Mouse (Mus musculus): ENCODE measurements at regions not wholly inside any gene's neighbourhood (a gene's known extent, or its start where the extent isn't known, plus 50 kb on each side); places are given as distances from the start of the nearest gene placed in this dataset.

DNA sequence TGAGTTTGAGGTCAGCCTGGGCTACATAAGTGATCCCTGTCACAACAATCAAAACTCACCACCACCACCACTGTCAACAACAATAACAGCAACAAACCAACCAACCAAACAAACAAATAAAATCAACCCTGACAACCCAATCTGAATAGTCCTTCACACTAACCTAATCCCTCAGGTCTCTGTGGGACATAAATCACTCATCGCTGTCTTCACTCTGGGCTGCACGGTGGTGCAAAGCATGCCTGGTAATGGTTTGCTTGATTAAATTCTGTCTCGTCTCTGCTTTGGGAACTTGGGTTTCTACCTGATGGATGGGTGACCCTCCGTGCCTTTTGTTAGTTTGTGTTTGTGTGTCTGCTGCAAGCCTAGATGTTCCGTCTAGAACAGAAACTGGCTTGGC lies 100.6 kb downstream of the Slc17a6 start:
- WGBS = 81% methylated on average over 5 of the region's 5 CpGs
- no peaks in the 10 kb centered on the region for H3K36me3 ChIP-seq (ENCODE audit: insufficient read depth)
- ATAC-seq (no peak), DNase-seq (no peak)
- H3K4me1 ChIP-seq (ENCODE audit: insufficient read depth) = no peaks in the 10 kb centered on the region
- H3K4me2 ChIP-seq (ENCODE audit: low read depth) = no peak overlapping the region
- H3K27me3 ChIP-seq (ENCODE audit: insufficient read depth, low read length) = no peaks in the 10 kb centered on the region
- H3K9me3 ChIP-seq (ENCODE audit: low read length) = no peaks in the 10 kb centered on the region
- no peak overlapping the region for H3K27ac ChIP-seq (ENCODE audit: low read depth, low read length)
- H3K9ac ChIP-seq = no peak overlapping the region
- no peak overlapping the region for H3K4me3 ChIP-seq (ENCODE audit: low read depth, low read length)
- no peak for TF ChIP-seq CTCF (IDR thresholded peaks at IDR 0.05; ENCODE audit: low read depth)

GRCm38 (mm10) chr7:51723955-51724354 lies 102.1 kb downstream of the Slc17a6 start:
- ATAC-seq (no peak), DNase-seq (no peak)
- Histone ChIP-seq H3K9ac (no peak overlapping the region), H3K4me3 (ENCODE audit: low read depth, low read length) (no peak overlapping the region), H3K4me2 (ENCODE audit: low read depth) (no peak overlapping the region), H3K36me3 (ENCODE audit: insufficient read depth) (no peaks in the 10 kb centered on the region), H3K27ac (ENCODE audit: low read depth, low read length) (no peak overlapping the region), H3K9me3 (ENCODE audit: low read length) (no peaks in the 10 kb centered on the region), H3K4me1 (ENCODE audit: insufficient read depth) (no peaks in the 10 kb centered on the region), H3K27me3 (ENCODE audit: insufficient read depth, low read length) (no peaks in the 10 kb centered on the region)
- no peak for TF ChIP-seq CTCF (IDR thresholded peaks at IDR 0.05; ENCODE audit: low read depth)
- 82% methylated on average over 5 of the region's 5 CpGs for WGBS

GRCm38 (mm10) chr7:51736285-51736684 lies 114.5 kb downstream of the Slc17a6 start:
- no peak overlapping the region for H3K4me3 ChIP-seq (ENCODE audit: low read depth, low read length)
- TF ChIP-seq CTCF (IDR thresholded peaks at IDR 0.05; ENCODE audit: low read depth) = no peak
- no peak overlapping the region for H3K4me2 ChIP-seq (ENCODE audit: low read depth)
- H3K9ac ChIP-seq = no peak overlapping the region
- no peaks in the 10 kb centered on the region for H3K9me3 ChIP-seq (ENCODE audit: low read length)
- 50% methylated on average over 2 of the region's 2 CpGs for WGBS
- no peak for DNase-seq
- H3K27ac ChIP-seq (ENCODE audit: low read depth, low read length) = no peak overlapping the region
- H3K36me3 ChIP-seq (ENCODE audit: insufficient read depth) = no peaks in the 10 kb centered on the region
- H3K4me1 ChIP-seq (ENCODE audit: insufficient read depth) = no peaks in the 10 kb centered on the region
- no peak for ATAC-seq
- no peaks in the 10 kb centered on the region for H3K27me3 ChIP-seq (ENCODE audit: insufficient read depth, low read length)

DNA sequence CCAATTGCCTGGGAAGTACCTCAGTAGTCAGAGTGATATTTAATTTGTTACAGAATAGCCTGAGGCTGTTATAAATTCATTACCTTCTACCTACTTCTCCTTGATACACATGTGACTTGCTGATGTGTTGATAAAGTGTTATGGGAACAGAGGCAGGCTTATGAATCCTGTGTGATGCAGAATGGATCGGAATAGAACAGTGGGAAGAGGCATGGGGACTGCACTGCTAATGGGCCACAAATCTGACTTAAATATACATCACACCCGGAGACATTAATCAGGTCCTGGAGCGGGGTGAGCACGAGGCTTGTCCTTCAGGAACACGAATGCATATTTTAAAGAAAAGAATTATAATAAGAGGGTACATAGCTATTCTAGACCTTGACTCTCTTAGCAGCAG lies 117.8 kb downstream of the Slc17a6 start:
- Histone ChIP-seq H3K9ac (no peak overlapping the region), H3K4me2 (ENCODE audit: low read depth) (no peak overlapping the region), H3K9me3 (ENCODE audit: low read length) (no peaks in the 10 kb centered on the region), H3K36me3 (ENCODE audit: insufficient read depth) (no peaks in the 10 kb centered on the region), H3K27me3 (ENCODE audit: insufficient read depth, low read length) (no peaks in the 10 kb centered on the region), H3K4me1 (ENCODE audit: insufficient read depth) (no peaks in the 10 kb centered on the region), H3K27ac (ENCODE audit: low read depth, low read length) (no peak overlapping the region), H3K4me3 (ENCODE audit: low read depth, low read length) (no peak overlapping the region)
- DNase-seq (no peak), ATAC-seq (no peak)
- 61% methylated on average over 5 of the region's 5 CpGs for WGBS
- TF ChIP-seq CTCF (IDR thresholded peaks at IDR 0.05; ENCODE audit: low read depth) = no peak

DNA sequence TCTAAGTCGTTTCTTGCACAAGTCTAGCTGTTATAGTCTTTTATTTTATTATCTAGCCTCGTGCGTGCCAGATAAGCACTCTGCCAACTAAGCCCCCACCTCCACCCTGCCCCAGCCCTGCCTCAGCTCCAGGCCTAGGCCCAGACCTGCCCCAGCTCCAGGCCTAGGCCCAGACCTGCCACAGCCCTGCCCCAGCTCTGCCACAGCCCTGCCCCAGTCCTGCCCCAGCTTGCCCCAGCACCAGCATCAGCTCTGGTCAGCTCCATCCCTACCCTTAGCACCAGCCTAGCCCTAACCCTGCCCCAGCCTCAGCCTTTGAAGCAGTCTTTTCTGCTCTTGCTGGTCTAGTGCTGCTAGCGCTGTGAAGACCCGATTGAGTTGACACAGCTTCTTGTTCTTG lies 119.1 kb downstream of the Slc17a6 start:
- H3K9me3 ChIP-seq (ENCODE audit: low read length) = no peaks in the 10 kb centered on the region
- ATAC-seq = no peak
- no peaks in the 10 kb centered on the region for H3K36me3 ChIP-seq (ENCODE audit: insufficient read depth)
- H3K27me3 ChIP-seq (ENCODE audit: insufficient read depth, low read length) = no peaks in the 10 kb centered on the region
- no peak overlapping the region for H3K4me3 ChIP-seq (ENCODE audit: low read depth, low read length)
- no peaks in the 10 kb centered on the region for H3K4me1 ChIP-seq (ENCODE audit: insufficient read depth)
- TF ChIP-seq CTCF (IDR thresholded peaks at IDR 0.05; ENCODE audit: low read depth) = no peak
- H3K27ac ChIP-seq (ENCODE audit: low read depth, low read length) = no peak overlapping the region
- H3K4me2 ChIP-seq (ENCODE audit: low read depth) = no peak overlapping the region
- H3K9ac ChIP-seq = no peak overlapping the region
- no peak for DNase-seq
- WGBS = 83% methylated on average over 5 of the region's 5 CpGs

GRCm38 (mm10) chr7:51742720-51743119 lies 119.1 kb upstream of the Gas2 start:
- no peaks in the 10 kb centered on the region for H3K4me1 ChIP-seq (ENCODE audit: insufficient read depth)
- TF ChIP-seq CTCF (IDR thresholded peaks at IDR 0.05; ENCODE audit: low read depth) = no peak
- no peak overlapping the region for H3K27ac ChIP-seq (ENCODE audit: low read depth, low read length)
- DNase-seq (no peak), ATAC-seq (no peak)
- H3K4me3 ChIP-seq (ENCODE audit: low read depth, low read length) = no peak overlapping the region
- no peak overlapping the region for H3K9ac ChIP-seq
- no peak overlapping the region for H3K4me2 ChIP-seq (ENCODE audit: low read depth)
- H3K27me3 ChIP-seq (ENCODE audit: insufficient read depth, low read length) = no peaks in the 10 kb centered on the region
- 68% methylated on average over 2 of the region's 2 CpGs for WGBS
- no peaks in the 10 kb centered on the region for H3K36me3 ChIP-seq (ENCODE audit: insufficient read depth)
- no peaks in the 10 kb centered on the region for H3K9me3 ChIP-seq (ENCODE audit: low read length)

GRCm38 (mm10) chr7:51745598-51745997 lies 116.2 kb upstream of the Gas2 start:
- Histone ChIP-seq H3K9ac (no peak overlapping the region), H3K4me2 (ENCODE audit: low read depth) (no peak overlapping the region), H3K9me3 (ENCODE audit: low read length) (no peaks in the 10 kb centered on the region), H3K27me3 (ENCODE audit: insufficient read depth, low read length) (no peaks in the 10 kb centered on the region), H3K36me3 (ENCODE audit: insufficient read depth) (no peaks in the 10 kb centered on the region), H3K4me3 (ENCODE audit: low read depth, low read length) (no peak overlapping the region), H3K4me1 (ENCODE audit: insufficient read depth) (no peaks in the 10 kb centered on the region), H3K27ac (ENCODE audit: low read depth, low read length) (no peak overlapping the region)
- DNase-seq (no peak), ATAC-seq (no peak)
- TF ChIP-seq CTCF (IDR thresholded peaks at IDR 0.05; ENCODE audit: low read depth) = no peak
- 81% methylated on average over 3 of the region's 3 CpGs for WGBS
